Mouse (Mus musculus): ENCODE data around the gene Evl. TPM values are rescaled to one million over a fixed set of nuclear protein-coding genes. Genes with fewer than 3 reads are reported as not detected.

Evl gene
- polyA plus RNA-seq, 1 experiment from 2014 or later, result 156 TPM

DNA sequence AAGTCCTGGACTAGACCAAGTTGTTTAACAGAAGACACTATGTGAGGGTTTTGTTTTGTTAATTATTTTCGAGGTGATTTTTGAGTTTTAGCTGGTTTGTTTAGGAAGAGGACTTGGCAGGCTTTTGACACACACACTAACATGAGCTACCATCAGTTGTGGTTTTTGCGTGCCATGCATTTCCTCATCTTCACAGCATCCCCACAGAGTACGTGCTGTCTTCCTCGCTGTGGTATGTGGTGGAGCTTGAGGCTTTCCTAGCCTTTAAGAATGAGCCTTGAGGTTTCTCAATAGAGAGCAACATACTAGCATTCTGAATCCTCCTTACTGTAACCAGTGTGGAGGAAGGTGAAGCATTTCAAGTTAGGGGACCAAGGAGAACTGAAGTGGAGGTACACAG is 46.3 kb downstream of the Evl start:
- Histone ChIP-seq H3K4me1 (peaks cover 20% of the 10 kb centered on the region), H3K36me3 (no peaks in the 10 kb centered on the region; the same call in 1 of the 2 replicates), H3K27me3 (replicated peaks) (no peaks in the 10 kb centered on the region), H3K4me3 (no peak overlapping the region), H3K9me3 (no peaks in the 10 kb centered on the region), H3K4me2 (replicated peaks) (no peak overlapping the region), H3K9ac (no peak overlapping the region), H3K27ac (no peak overlapping the region)
- 88% methylated on average over 4 of the region's 4 CpGs for WGBS
- ATAC-seq (ENCODE audit: low FRiP score, low read depth), result no peak

DNA sequence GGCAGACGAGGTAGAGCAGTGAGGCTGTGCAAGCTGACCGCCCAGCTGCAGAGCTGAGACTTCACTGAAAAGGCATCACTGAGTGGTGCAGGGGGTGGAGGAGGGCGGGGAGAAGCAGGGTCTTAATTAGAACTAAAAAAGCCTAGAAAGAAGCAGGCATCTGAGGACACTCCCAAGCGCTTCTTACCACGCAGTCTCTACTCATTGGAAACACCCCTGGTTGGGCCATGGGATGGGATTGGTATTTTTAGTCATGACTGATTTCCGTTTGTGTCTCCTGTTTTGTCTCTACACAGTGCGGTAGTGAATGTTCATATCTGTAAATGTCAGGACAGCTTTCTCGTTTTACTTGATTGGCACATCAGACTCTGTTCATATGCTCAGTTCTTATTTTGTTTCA is 46.8 kb downstream of the Evl start:
- WGBS, result 83% methylated on average over 8 of the region's 8 CpGs
- no peak overlapping the region for H3K27ac ChIP-seq
- no peaks in the 10 kb centered on the region for H3K9me3 ChIP-seq

GRCm38 (mm10) chr12:108604546-108604945 is 50.0 kb downstream of the Evl start:
- Histone ChIP-seq H3K27ac (no peak overlapping the region), H3K4me1 (peaks cover 28% of the 10 kb centered on the region)

More for the DNA sequence above, 46.8 kb downstream of the Evl start:
- H3K4me1 ChIP-seq, result peaks cover 25% of the 10 kb centered on the region
- no peak for ATAC-seq (ENCODE audit: low FRiP score, low read depth)
- H3K36me3 ChIP-seq, result no peaks in the 10 kb centered on the region; the same call in 1 of the 2 replicates
- no peaks in the 10 kb centered on the region for H3K27me3 ChIP-seq (replicated peaks)
- no peak overlapping the region for H3K4me3 ChIP-seq
- no peak overlapping the region for H3K9ac ChIP-seq
- no peak overlapping the region for H3K4me2 ChIP-seq (replicated peaks)

DNA sequence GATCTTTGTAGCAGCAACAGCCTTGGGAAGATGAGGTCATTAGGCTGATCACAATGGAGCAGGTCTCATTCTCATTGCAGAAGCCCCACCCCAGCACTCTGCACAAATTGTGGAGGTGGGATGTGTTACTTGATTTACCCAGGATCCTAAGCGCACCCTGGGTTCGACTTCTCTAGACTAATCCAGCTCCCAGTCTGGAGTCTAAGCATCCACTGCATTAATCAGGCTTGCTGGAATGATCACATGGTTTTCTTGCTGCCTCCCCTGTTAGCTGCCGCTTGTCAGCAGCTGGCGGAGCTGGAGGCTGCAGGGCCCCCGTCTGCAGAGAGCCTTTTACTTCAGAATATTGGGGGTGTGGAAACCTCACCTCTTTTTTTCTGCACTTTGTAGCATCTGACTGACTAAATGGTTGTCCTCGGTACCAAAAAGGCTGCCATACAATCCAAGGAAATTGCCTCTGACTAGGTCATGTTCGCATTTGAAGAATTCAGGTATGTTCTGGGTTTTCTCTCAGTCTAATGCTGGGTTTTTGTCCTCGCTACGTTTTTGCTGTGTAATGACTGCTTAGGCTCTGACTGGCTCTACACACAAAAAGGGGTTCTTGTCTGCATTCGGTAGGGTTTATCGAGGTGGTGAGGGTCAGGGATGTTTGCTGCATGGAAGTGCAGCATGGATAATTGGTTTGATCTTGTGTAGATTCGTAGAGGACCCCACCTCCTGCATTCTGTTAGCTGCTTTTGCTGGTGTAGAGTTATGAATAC is 51.2 kb downstream of the Evl start:
- no peaks in the 10 kb centered on the region for H3K27me3 ChIP-seq (replicated peaks)
- H3K4me1 ChIP-seq, result peaks cover 28% of the 10 kb centered on the region
- H3K4me2 ChIP-seq (replicated peaks), result peak overlapping the region; percentile 35
- 49% methylated on average over 12 of the region's 12 CpGs for WGBS
- H3K4me3 ChIP-seq, result no peak overlapping the region
- 0 out of 2 replicates have a peak overlapping the region, but pooled peaks have one; percentile 20 for H3K27ac ChIP-seq
- peak; percentile 53; the same call in 1 of the 2 replicates for ATAC-seq (ENCODE audit: low FRiP score, low read depth)
- no peaks in the 10 kb centered on the region for H3K9me3 ChIP-seq
- H3K9ac ChIP-seq, result no peak overlapping the region
- H3K36me3 ChIP-seq, result no peaks in the 10 kb centered on the region

More at GRCm38 (mm10) chr12:108604546-108604945, 50.0 kb downstream of the Evl start:
- Histone ChIP-seq H3K36me3 (no peaks in the 10 kb centered on the region), H3K9ac (no peak overlapping the region), H3K4me3 (no peak overlapping the region), H3K4me2 (replicated peaks) (no peak overlapping the region), H3K27me3 (replicated peaks) (no peaks in the 10 kb centered on the region), H3K9me3 (no peaks in the 10 kb centered on the region)
- no peak for ATAC-seq (ENCODE audit: low FRiP score, low read depth)

DNA sequence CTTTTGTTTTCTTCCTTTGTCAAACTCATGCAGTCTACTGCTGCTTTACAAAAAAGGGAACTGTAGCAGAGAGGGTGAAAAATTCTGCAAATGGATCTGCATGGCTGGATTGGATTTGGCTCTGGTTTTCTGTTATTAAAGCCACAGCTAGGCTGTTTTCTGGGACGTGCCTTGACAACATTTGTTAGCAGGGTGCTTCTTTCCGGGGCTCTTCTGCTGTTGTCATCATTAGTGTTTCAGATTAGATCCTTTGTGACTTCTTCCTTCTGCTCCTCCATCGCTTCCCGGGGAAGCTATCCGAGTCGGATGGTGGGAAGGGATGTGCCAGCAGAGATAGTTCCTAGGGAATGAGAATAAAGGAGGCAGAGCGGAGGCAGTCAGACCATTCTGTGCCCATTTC is 51.8 kb downstream of the Evl start:
- Histone ChIP-seq H3K9ac (0 out of 2 replicates have a peak overlapping the region, but pooled peaks have one; percentile 21), H3K4me3 (no peak overlapping the region), H3K27ac (0 out of 2 replicates have a peak overlapping the region, but pooled peaks have one; percentile 20), H3K27me3 (replicated peaks) (no peaks in the 10 kb centered on the region), H3K4me1 (peaks cover 25% of the 10 kb centered on the region), H3K9me3 (no peaks in the 10 kb centered on the region), H3K4me2 (replicated peaks) (peak overlapping the region; percentile 35), H3K36me3 (0 out of 2 replicates have a peak, but pooled peaks cover 4% of the 10 kb centered on the region)
- no peak for ATAC-seq (ENCODE audit: low FRiP score, low read depth)
- 76% methylated on average over 7 of the region's 7 CpGs for WGBS

DNA sequence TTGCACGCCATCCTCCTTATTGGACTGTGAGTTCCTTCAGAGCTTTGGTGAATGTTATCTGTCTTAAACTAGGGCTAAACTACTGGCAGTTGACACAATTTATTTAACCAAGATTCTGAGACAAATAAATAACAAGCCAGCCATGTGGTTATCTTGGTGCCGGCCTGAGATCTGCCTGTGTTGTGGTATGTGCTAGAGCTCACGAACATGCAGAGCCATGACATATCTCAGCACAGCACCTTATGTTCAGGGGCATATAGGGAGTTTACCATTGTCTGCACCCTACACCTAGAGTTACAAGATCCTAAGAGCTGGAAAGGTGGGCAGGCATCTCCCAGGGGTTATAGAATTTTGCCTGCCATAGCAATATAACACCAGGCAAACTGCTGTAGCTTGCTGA is 54.9 kb downstream of the Evl start:
- no peak for ATAC-seq (ENCODE audit: low FRiP score, low read depth)
- 89% methylated on average over 3 of the region's 3 CpGs for WGBS
- Histone ChIP-seq H3K4me3 (no peak overlapping the region), H3K4me2 (replicated peaks) (no peak overlapping the region), H3K9ac (no peak overlapping the region), H3K4me1 (peaks cover 22% of the 10 kb centered on the region), H3K27ac (no peak overlapping the region), H3K9me3 (no peaks in the 10 kb centered on the region), H3K27me3 (replicated peaks) (no peaks in the 10 kb centered on the region), H3K36me3 (0 out of 2 replicates have a peak, but pooled peaks cover 4% of the 10 kb centered on the region)

DNA sequence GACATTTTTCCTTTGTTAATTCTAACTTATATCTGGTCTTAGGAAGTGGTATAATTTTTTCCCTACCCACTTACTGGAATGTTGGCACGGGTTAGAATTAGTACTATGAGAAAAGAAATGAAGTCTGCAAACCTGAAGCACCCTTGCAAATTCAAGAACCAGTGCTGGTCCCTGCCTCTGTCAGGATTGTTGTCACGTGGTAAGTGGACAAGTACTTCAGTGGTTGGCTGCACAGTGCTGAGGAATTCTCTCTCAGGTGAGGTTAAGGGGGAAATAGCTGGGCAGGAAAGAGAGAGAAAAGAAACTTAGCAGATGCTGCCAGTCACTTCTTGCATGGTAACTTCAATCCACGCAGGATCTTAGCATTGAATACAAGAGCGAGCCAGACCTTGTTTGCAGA is 55.7 kb downstream of the Evl start:
- H3K36me3 ChIP-seq, result 0 out of 2 replicates have a peak, but pooled peaks cover 4% of the 10 kb centered on the region
- no peak overlapping the region for H3K27ac ChIP-seq
- H3K4me2 ChIP-seq (replicated peaks), result no peak overlapping the region
- no peak overlapping the region for H3K4me3 ChIP-seq
- no peak for ATAC-seq (ENCODE audit: low FRiP score, low read depth)
- no peak overlapping the region for H3K9ac ChIP-seq
- H3K9me3 ChIP-seq, result no peaks in the 10 kb centered on the region
- WGBS, result 95% methylated on average over 4 of the region's 4 CpGs
- peaks cover 18% of the 10 kb centered on the region for H3K4me1 ChIP-seq
- no peaks in the 10 kb centered on the region for H3K27me3 ChIP-seq (replicated peaks)

DNA sequence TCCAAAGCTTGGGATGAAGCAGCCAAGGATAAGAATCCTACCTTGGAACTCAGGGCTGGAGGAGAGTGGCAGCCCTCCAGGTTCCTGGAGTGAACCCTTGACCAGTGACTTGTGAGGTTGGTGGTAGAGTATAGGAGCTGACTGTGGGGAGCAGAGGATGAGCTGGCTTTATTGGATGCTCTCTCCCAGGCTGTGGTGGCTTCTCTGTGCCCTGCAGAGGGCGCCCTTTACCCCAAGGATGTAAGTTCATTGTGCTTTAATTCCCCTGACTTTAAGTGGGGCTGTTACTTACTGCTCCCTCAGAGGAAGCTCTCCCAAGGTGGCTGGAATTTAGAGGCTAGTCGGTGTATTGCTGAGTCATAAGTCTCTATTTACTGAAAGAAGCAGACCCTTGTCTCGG is 58.6 kb downstream of the Evl start:
- no peak overlapping the region for H3K4me2 ChIP-seq (replicated peaks)

GRCm38 (mm10) chr12:108617511-108617910 is 63.0 kb downstream of the Evl start:
- Histone ChIP-seq H3K4me3 (no peak overlapping the region), H3K4me1 (peaks cover 4% of the 10 kb centered on the region; the same call in 1 of the 2 replicates), H3K27ac (no peak overlapping the region), H3K36me3 (peaks cover 4% of the 10 kb centered on the region; the same call in 1 of the 2 replicates), H3K4me2 (replicated peaks) (no peak overlapping the region), H3K9ac (no peak overlapping the region), H3K9me3 (no peaks in the 10 kb centered on the region), H3K27me3 (replicated peaks) (no peaks in the 10 kb centered on the region)
- WGBS, result 79% methylated on average over 7 of the region's 7 CpGs
- ATAC-seq (ENCODE audit: low FRiP score, low read depth), result no peak

More for the DNA sequence above, 58.6 kb downstream of the Evl start:
- H3K9ac ChIP-seq, result no peak overlapping the region
- H3K4me3 ChIP-seq, result no peak overlapping the region
- no peak overlapping the region for H3K27ac ChIP-seq
- H3K27me3 ChIP-seq (replicated peaks), result no peaks in the 10 kb centered on the region
- WGBS, result 46% methylated on average over 3 of the region's 3 CpGs
- no peaks in the 10 kb centered on the region for H3K9me3 ChIP-seq
- peaks cover 4% of the 10 kb centered on the region; the same call in 1 of the 2 replicates for H3K4me1 ChIP-seq
- H3K36me3 ChIP-seq, result 0 out of 2 replicates have a peak, but pooled peaks cover 4% of the 10 kb centered on the region
- no peak for ATAC-seq (ENCODE audit: low FRiP score, low read depth)

- Histone ChIP-seq H3K4me1 (no peaks in the 10 kb centered on the region), H3K4me2 (replicated peaks) (no peak overlapping the region), H3K9me3 (no peaks in the 10 kb centered on the region), H3K9ac (no peak overlapping the region), H3K27me3 (replicated peaks) (no peaks in the 10 kb centered on the region), H3K4me3 (no peak overlapping the region), H3K36me3 (peaks cover 4% of the 10 kb centered on the region; the same call in 1 of the 2 replicates), H3K27ac (no peak overlapping the region)
- ATAC-seq (ENCODE audit: low FRiP score, low read depth), result no peak
- WGBS, result 95% methylated on average over 7 of the region's 7 CpGs
Observed at GRCm38 (mm10) chr12:108619853-108620416, 65.4 kb downstream of the Evl start.

- H3K9me3 ChIP-seq, result no peaks in the 10 kb centered on the region
- WGBS, result 73% methylated on average over 5 of the region's 5 CpGs
- H3K9ac ChIP-seq, result no peak overlapping the region
- no peak overlapping the region for H3K27ac ChIP-seq
- peaks cover 3% of the 10 kb centered on the region; the same call in 1 of the 2 replicates for H3K4me1 ChIP-seq
- no peak overlapping the region for H3K4me3 ChIP-seq
- H3K4me2 ChIP-seq (replicated peaks), result no peak overlapping the region
- no peaks in the 10 kb centered on the region for H3K27me3 ChIP-seq (replicated peaks)
- peaks cover 4% of the 10 kb centered on the region; the same call in 1 of the 2 replicates for H3K36me3 ChIP-seq
- ATAC-seq (ENCODE audit: low FRiP score, low read depth), result no peak
Observed at GRCm38 (mm10) chr12:108622406-108622805, 67.9 kb downstream of the Evl start.

- no peak for ATAC-seq (ENCODE audit: low FRiP score, low read depth)
- Histone ChIP-seq H3K9me3 (no peaks in the 10 kb centered on the region), H3K4me3 (no peak overlapping the region), H3K4me2 (replicated peaks) (no peak overlapping the region), H3K27me3 (replicated peaks) (no peaks in the 10 kb centered on the region), H3K4me1 (peaks cover 3% of the 10 kb centered on the region; the same call in 1 of the 2 replicates), H3K9ac (no peak overlapping the region), H3K27ac (no peak overlapping the region), H3K36me3 (0 out of 2 replicates have a peak, but pooled peaks cover under 1% of the 10 kb centered on the region)
- WGBS, result 96% methylated on average over 1 of the region's 1 CpGs
Observed at GRCm38 (mm10) chr12:108629556-108629955, 75.0 kb downstream of the Evl start.
